Mouse (Mus musculus) brain, embryonic 14.5 days (tissue): ENCODE results near the gene Mysm1.

Experiments
- CTCF ChIP-seq: fragments of 200-500 bp; IDR thresholded peaks from 2 replicates; pipeline ENCODE4 v1.5.1; 2012; ENCODE audit warnings: inconsistent platforms, mild to moderate bottlenecking, moderate library complexity, borderline replicate concordance; ENCODE audit not compliant: insufficient read depth, insufficient read length; ENCODE audit errors: extremely low read depth
- POLR2A ChIP-seq: fragments of 200-500 bp; IDR thresholded peaks from 2 replicates; pipeline ENCODE4 v1.6.1; 2012; ENCODE audit warnings: mild to moderate bottlenecking, inconsistent platforms, borderline replicate concordance; ENCODE audit not compliant: poor library complexity, insufficient read depth, insufficient read length, severe bottlenecking; ENCODE audit errors: extremely low read depth

DNA sequence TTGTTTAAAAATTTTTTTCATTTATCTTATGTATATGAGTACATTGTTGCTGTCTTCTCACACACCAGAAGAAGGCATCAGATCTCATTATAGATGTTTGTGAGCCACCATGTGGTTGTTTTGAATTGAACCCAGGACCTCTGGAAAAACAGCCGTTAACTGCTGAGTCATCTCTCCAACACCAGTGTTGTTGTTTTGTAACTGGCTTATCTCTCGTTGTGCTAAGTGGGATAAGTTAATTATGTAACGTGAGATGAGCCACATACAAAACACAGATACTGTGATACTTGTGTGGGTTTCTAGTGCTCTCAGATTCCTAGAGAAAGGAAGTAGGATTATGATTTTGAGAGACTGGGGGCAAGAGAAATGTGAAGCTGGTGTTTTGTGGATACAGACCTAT lies 11.3 kb upstream of the Mysm1 start:
- TF ChIP-seq CTCF (no peak), POLR2A (no peak)
